Mouse (Mus musculus) hindbrain, embryonic 16.5 days (tissue): ENCODE measurements around the gene Ppm1h. TPM values are rescaled to one million over a fixed set of nuclear protein-coding genes. Genes with fewer than 3 reads are reported as not detected.

Experiments
- ATAC-seq: fragments of 200-750 bp; cut with Nextera tagmentation; 2 replicates; pipeline ENCODE4 v1.8.0; 2017; ENCODE audit warnings: moderate TSS enrichment, moderate library complexity
- H3K27ac ChIP-seq: fragments of 300-500 bp; sonication (generic); 2 replicates; pipeline ENCODE4 v1.5.1; 2014; ENCODE audit warnings: low read depth, mild to moderate bottlenecking, control low read depth, low read length, moderate library complexity
- H3K27me3 ChIP-seq: fragments of 300-500 bp; sonication (generic); replicated peaks from 2 replicates; pipeline ENCODE4 v1.6.1; 2014; ENCODE audit warnings: low read length; ENCODE audit not compliant: control insufficient read depth, insufficient read depth
- H3K36me3 ChIP-seq: fragments of 300-500 bp; sonication (generic); 2 replicates; pipeline ENCODE4 v1.6.1; 2014; ENCODE audit warnings: mild to moderate bottlenecking, low read length, moderate library complexity, mixed read lengths; ENCODE audit not compliant: control insufficient read depth, insufficient read depth
- H3K4me1 ChIP-seq: fragments of 300-500 bp; sonication (generic); 2 replicates; pipeline ENCODE4 v1.6.1; 2014; ENCODE audit warnings: low read depth, low read length; ENCODE audit not compliant: control insufficient read depth, insufficient read depth
- H3K4me2 ChIP-seq: fragments of 300-500 bp; sonication (generic); 2 replicates; pipeline ENCODE4 v1.6.1; 2014; ENCODE audit warnings: mild to moderate bottlenecking, low read length, control low read depth, moderate library complexity
- H3K4me3 ChIP-seq: fragments of 300-500 bp; sonication (generic); 2 replicates; pipeline ENCODE4 v1.5.1; 2014; ENCODE audit warnings: mild to moderate bottlenecking, low read length, control low read depth, moderate library complexity
- H3K9ac ChIP-seq: fragments of 300-500 bp; sonication (generic); 2 replicates; pipeline ENCODE4 v1.6.1; 2014; ENCODE audit warnings: low read depth, mild to moderate bottlenecking, control low read depth, low read length, moderate library complexity
- H3K9me3 ChIP-seq: fragments of 300-500 bp; sonication (generic); 2 replicates; pipeline ENCODE4 v1.6.1; 2014; ENCODE audit warnings: mild to moderate bottlenecking, low read length, moderate library complexity; ENCODE audit not compliant: control insufficient read depth
- WGBS: fragments of 180-500 bp; shearing (Covaris S2); extraction: QIAGEN DNeasy Blood & Tissue Kit; methylation state at CpG from one replicate; pipeline ENCODE4 v1.1.7; 2014; 5-methylcytosine and 5-hydroxymethylcytosine counted together
- polyA plus RNA-seq: library from polyadenylated mRNA; unstranded; fragments of >200 nt; fragmentation: Nextera tagmentation; extraction: Ambion mirVana; gene quantifications from 2 replicates; pipeline ENCODE4 v1.2.1, GENCODE M21; 2015

Ppm1h gene
- polyA plus RNA-seq, 1 experiment from 2014 or later, result 33.5 TPM

- ATAC-seq, result no peak
- Histone ChIP-seq H3K4me3 (no peak overlapping the region), H3K27me3 (no peaks in the 10 kb centered on the region), H3K4me2 (no peak overlapping the region), H3K27ac (no peak overlapping the region), H3K9ac (no peak overlapping the region), H3K4me1 (no peaks in the 10 kb centered on the region), H3K36me3 (no peaks in the 10 kb centered on the region), H3K9me3 (no peaks in the 10 kb centered on the region)
- 93% methylated on average over 4 of the region's 4 CpGs for WGBS
Measured at GRCm38 (mm10) chr10:122672044-122672443, 6.5 kb upstream of the Ppm1h start.

DNA sequence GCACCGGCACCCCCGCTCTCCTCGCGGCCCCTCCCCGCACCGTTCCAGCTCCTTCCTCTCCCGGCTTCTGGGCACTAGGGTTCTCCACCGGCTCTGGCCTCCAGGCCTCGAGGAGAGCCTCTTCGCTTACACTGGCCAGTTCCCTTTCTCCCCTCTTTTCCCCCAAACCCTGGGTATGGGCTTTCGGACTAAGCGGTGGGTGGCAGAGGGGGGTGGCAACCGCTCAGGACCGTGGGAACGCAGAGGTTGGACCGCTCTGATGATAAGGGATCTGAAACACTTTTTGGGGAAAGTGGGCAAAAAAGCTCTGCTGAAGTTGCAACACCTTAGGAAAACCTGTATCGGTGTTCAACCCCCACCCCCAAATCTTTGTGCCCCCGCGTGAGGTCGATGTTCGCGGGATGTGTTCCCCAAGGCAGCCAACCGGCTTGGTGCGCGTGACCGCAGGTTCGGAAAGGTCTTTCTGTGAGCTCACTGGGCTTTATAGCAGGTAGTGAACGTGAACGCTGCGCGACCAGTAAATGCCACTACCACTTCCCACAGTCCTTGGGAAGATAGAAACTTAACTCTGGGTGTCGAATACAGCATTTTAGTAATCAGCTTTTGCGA is 979 bp downstream of the Ppm1h start:
- H3K4me1 ChIP-seq, result peaks cover 12% of the 10 kb centered on the region
- H3K4me3 ChIP-seq, result peak overlapping the region; percentile 91
- H3K27me3 ChIP-seq, result no peaks in the 10 kb centered on the region
- no peaks in the 10 kb centered on the region for H3K9me3 ChIP-seq
- peak overlapping the region; percentile 97 for H3K9ac ChIP-seq
- no peak for ATAC-seq
- WGBS, result under 1% methylated on average over 33 of the region's 33 CpGs
- H3K27ac ChIP-seq, result peak overlapping the region; percentile 95
- H3K4me2 ChIP-seq, result peak overlapping the region; percentile 86
- no peaks in the 10 kb centered on the region for H3K36me3 ChIP-seq

DNA sequence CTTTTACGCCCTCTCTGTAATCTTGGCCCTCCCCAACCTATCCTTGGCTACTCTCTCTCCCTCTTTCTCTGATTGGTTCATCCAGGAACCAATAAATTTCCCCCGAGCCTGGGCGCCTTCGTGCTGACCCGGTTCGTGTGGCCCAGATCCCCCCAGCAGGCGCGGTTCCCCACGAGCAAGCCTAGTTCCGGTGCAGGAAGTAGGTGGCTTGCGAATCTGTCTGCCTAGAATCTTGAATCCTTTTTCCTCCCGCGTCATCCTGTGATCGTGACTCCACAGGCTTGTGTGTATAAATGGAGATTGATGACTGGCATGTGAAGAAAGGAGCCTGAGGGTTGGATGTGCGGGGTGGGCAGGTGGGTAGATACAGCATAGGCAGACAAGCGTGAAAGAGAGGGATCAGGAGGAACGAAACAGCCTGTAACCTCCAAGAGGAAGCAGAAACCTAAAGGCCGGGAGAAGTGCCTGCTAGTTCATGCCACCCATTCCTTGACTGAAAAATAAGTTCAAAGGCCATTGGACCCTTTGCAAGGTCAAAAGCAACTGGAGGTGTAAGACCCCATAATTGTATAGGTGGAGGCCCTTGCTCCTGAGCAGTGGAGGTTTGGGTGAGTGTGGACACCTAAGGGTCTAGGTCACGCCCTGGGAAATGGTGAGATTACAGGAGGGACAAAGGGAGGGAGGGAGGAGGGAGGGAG is 2.0 kb downstream of the Ppm1h start:
- no peaks in the 10 kb centered on the region for H3K36me3 ChIP-seq
- no peaks in the 10 kb centered on the region for H3K9me3 ChIP-seq
- H3K27ac ChIP-seq, result peak overlapping the region; percentile 70
- ATAC-seq, result peak; percentile 55
- peak overlapping the region; percentile 97 for H3K9ac ChIP-seq
- 2% methylated on average over 19 of the region's 19 CpGs for WGBS
- peak overlapping the region; percentile 86 for H3K4me2 ChIP-seq
- H3K27me3 ChIP-seq, result no peaks in the 10 kb centered on the region
- peaks cover 12% of the 10 kb centered on the region for H3K4me1 ChIP-seq
- peak overlapping the region; percentile 91 for H3K4me3 ChIP-seq

GRCm38 (mm10) chr10:122681085-122681408 is 2.5 kb downstream of the Ppm1h start:
- H3K27ac ChIP-seq, result no peak overlapping the region; the same call in 1 of the 2 replicates
- H3K9ac ChIP-seq, result no peak overlapping the region; the same call in 1 of the 2 replicates
- 0 out of 2 replicates have a peak overlapping the region, but pooled peaks have one; percentile 14 for H3K4me3 ChIP-seq
- no peak for ATAC-seq
- H3K27me3 ChIP-seq, result no peaks in the 10 kb centered on the region
- H3K4me1 ChIP-seq, result peaks cover 12% of the 10 kb centered on the region
- peak overlapping the region; percentile 86 for H3K4me2 ChIP-seq
- 31% methylated on average over 4 of the region's 4 CpGs for WGBS
- H3K36me3 ChIP-seq, result no peaks in the 10 kb centered on the region
- H3K9me3 ChIP-seq, result no peaks in the 10 kb centered on the region

- no peaks in the 10 kb centered on the region for H3K9me3 ChIP-seq
- 75% methylated on average over 5 of the region's 5 CpGs for WGBS
Measured at GRCm38 (mm10) chr10:122683819-122684330, 5.3 kb downstream of the Ppm1h start.

DNA sequence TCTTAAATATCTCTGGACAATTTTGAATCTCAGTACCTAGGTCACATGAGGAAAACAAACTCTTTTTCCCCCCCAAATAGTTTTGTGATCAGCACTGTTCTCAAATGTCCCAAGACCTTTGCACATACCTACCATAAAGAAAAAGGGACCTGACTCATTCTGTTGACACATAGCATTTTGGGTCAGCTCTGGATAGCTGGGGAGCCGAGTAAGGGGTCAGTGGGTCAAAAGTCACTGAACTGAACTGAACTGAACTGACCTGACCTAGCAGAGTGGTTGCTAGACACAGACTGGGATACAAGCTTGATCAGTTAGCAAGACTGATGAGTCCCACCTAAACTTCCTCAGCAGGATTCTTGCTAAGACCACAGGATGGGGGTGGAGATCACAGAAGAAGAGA is 6.7 kb downstream of the Ppm1h start:
- no peaks in the 10 kb centered on the region for H3K9me3 ChIP-seq
- ATAC-seq, result no peak
- no peak overlapping the region for H3K4me3 ChIP-seq
- H3K27ac ChIP-seq, result no peak overlapping the region
- no peaks in the 10 kb centered on the region for H3K27me3 ChIP-seq
- H3K9ac ChIP-seq, result no peak overlapping the region
- H3K4me2 ChIP-seq, result no peak overlapping the region
- peaks cover 3% of the 10 kb centered on the region; the same call in 1 of the 2 replicates for H3K36me3 ChIP-seq
- peaks cover 8% of the 10 kb centered on the region for H3K4me1 ChIP-seq
- WGBS, result 45% methylated on average over 1 of the region's 1 CpGs

More at GRCm38 (mm10) chr10:122683819-122684330, 5.3 kb downstream of the Ppm1h start:
- no peak overlapping the region for H3K27ac ChIP-seq
- peaks cover 3% of the 10 kb centered on the region; the same call in 1 of the 2 replicates for H3K36me3 ChIP-seq
- no peak overlapping the region for H3K9ac ChIP-seq
- no peak overlapping the region for H3K4me2 ChIP-seq
- no peaks in the 10 kb centered on the region for H3K27me3 ChIP-seq
- no peak overlapping the region for H3K4me3 ChIP-seq
- no peak for ATAC-seq
- peaks cover 8% of the 10 kb centered on the region for H3K4me1 ChIP-seq

- H3K4me1 ChIP-seq, result peaks cover 4% of the 10 kb centered on the region; the same call in 1 of the 2 replicates
- ATAC-seq, result peak; percentile 65
- H3K4me2 ChIP-seq, result no peak overlapping the region
- H3K36me3 ChIP-seq, result peaks cover 3% of the 10 kb centered on the region; the same call in 1 of the 2 replicates
- 73% methylated on average over 19 of the region's 19 CpGs for WGBS
- H3K9ac ChIP-seq, result no peak overlapping the region
- no peak overlapping the region for H3K4me3 ChIP-seq
- no peaks in the 10 kb centered on the region for H3K27me3 ChIP-seq
- no peak overlapping the region for H3K27ac ChIP-seq
- H3K9me3 ChIP-seq, result no peaks in the 10 kb centered on the region
Measured at GRCm38 (mm10) chr10:122685836-122686531, 7.4 kb downstream of the Ppm1h start.

GRCm38 (mm10) chr10:122690698-122691097 is 12.1 kb downstream of the Ppm1h start:
- Histone ChIP-seq H3K4me2 (no peak overlapping the region), H3K27ac (no peak overlapping the region), H3K27me3 (no peaks in the 10 kb centered on the region), H3K9ac (no peak overlapping the region), H3K4me3 (no peak overlapping the region), H3K4me1 (peaks cover 11% of the 10 kb centered on the region), H3K36me3 (peaks cover 3% of the 10 kb centered on the region; the same call in 1 of the 2 replicates), H3K9me3 (no peaks in the 10 kb centered on the region)
- no peak for ATAC-seq
- WGBS, result 84% methylated on average over 6 of the region's 6 CpGs
